Mouse (Mus musculus) lung, adult 2 months (tissue): ENCODE measurements around the gene Ddx25. TPM values are rescaled to one million over a fixed set of nuclear protein-coding genes. Genes with fewer than 3 reads are reported as not detected.

Source experiments
- DNase-seq: peaks from one replicate; pipeline ENCODE4 v3.0.0; 2022
- H3K4me1 ChIP-seq: fragments of 200-500 bp; 2 replicates; pipeline ENCODE4 v1.6.1; 2011; ENCODE audit warnings: low read length; ENCODE audit not compliant: control insufficient read depth, insufficient read depth
- H3K4me3 ChIP-seq: fragments of 200-500 bp; replicated peaks from 2 replicates; pipeline ENCODE3; 2011; ENCODE audit warnings: low read depth, mild to moderate bottlenecking, control low read depth, low read length; ENCODE audit errors: extremely low read depth
- CTCF ChIP-seq: fragments of 200-500 bp; IDR thresholded peaks from 2 replicates; pipeline ENCODE4 v1.5.1; 2011; ENCODE audit warnings: mild to moderate bottlenecking, low read length, control low read depth; ENCODE audit not compliant: insufficient read depth
- POLR2A ChIP-seq: fragments of 200-500 bp; IDR thresholded peaks from 2 replicates; pipeline ENCODE4 v1.6.1; 2011; ENCODE audit warnings: low read depth, mild to moderate bottlenecking, control low read depth, low read length, borderline replicate concordance; ENCODE audit errors: extremely low read depth
- WGBS: fragments of 180-500 bp; shearing (Covaris S2); methylation state at CpG from one replicate; pipeline ENCODE4 v1.1.7; 2018; 5-methylcytosine and 5-hydroxymethylcytosine counted together
- polyA plus RNA-seq: library from polyadenylated mRNA; depleted of rRNA; stranded (reverse); fragments of >200 nt; gene quantifications from 2 replicates; pipeline ENCODE4 v1.2.3, GENCODE M21; 2012; rRNA removed

Gene Ddx25
- polyA plus RNA-seq = 0.02 and 0.03 TPM in 2 replicates

DNA sequence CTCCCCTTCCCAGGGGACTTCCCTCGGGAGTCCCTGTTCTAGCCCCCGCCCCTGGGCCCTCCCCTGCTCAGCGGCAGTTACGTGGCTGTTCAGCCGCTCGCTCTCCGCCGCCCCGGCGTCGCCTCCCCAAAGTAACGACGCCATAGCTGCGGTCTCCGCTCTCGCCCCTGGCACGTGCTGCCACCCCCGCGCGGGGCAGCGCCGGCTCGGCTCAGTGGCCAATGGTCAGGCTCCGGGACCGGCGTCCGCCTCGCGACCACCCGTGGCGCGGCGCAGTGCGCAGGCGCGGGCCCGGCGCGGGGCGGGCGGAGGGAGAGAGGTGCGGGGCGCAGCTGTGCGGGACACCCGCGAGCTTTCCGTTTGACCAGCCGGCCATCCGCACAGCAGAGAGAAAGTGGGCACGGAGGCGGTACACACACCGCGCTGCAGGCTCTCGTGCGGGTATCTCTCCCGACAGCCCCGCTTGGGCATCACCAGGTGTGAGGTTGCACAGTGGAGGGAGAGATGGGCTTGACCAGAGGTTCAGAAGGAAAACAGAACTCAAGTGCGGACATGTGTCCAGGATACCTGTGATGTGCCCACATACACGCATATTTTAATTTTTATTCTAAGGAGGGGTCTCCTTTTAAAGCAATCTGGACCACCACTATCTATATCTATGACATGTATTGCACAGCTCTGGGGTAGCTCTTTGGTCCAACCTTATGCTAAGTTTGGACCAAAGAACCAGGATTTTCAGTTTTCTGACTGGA is at the start of gene Ddx25, which contains the start of gene Pus3:
Ddx25 (minus strand) TSS at position 272 of the 752 bp plus-strand sequence.
Pus3 (plus strand) TSS at position 339 of the 752 bp plus-strand sequence.
- TF ChIP-seq CTCF (no peak), POLR2A (no peak)
- no peak for DNase-seq
- under 1% methylated on average over 58 of the region's 59 CpGs for WGBS
- no peaks in the 10 kb centered on the region for H3K4me1 ChIP-seq
- peak within 1 kb of the TSS; percentile 77 for H3K4me3 ChIP-seq

GRCm38 (mm10) chr9:35607647-35608405 is 49.5 kb upstream of the Ddx25 start:
- WGBS = 57% methylated on average over 8 of the region's 8 CpGs
- no peak for DNase-seq
- TF ChIP-seq POLR2A (no peak), CTCF (no peak)

GRCm38 (mm10) chr9:35592903-35593302 is 34.6 kb upstream of the Ddx25 start:
- no peak for DNase-seq
- TF ChIP-seq CTCF (no peak), POLR2A (no peak)
- H3K4me1 ChIP-seq = no peaks in the 10 kb centered on the region
- H3K4me3 ChIP-seq = no peak overlapping the region
- 7% methylated on average over 2 of the region's 2 CpGs for WGBS

More at GRCm38 (mm10) chr9:35607647-35608405, 49.5 kb upstream of the Ddx25 start:
- no peak overlapping the region for H3K4me3 ChIP-seq
- no peaks in the 10 kb centered on the region for H3K4me1 ChIP-seq

GRCm38 (mm10) chr9:35587674-35588073 is 29.3 kb upstream of the Ddx25 start:
- 63% methylated on average over 1 of the region's 1 CpGs for WGBS
- Histone ChIP-seq H3K4me1 (no peaks in the 10 kb centered on the region), H3K4me3 (no peak overlapping the region)
- TF ChIP-seq POLR2A (no peak), CTCF (no peak)
- no peak for DNase-seq

DNA sequence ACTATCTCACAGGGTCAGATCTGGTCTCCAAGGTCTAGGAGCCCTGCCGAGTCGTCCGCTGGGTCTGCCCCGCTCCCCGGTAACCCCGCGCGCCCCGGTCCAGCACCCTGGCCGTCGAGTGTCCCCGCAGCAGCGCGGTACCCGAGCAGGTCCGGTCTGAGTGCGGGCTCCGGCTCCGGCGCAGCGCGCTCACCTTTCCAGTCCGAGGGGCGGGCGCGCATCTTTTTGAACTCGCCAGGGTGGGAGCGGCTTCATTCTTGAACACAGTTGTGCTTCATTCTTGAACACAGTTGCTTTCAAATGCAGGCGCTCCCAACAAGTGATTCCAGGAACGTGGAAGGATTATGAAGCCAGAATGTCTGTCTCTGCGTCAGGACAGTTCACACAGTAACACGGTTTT is 16.1 kb upstream of the Ddx25 start:
- Histone ChIP-seq H3K4me3 (no peak overlapping the region), H3K4me1 (no peaks in the 10 kb centered on the region)
- DNase-seq = no peak
- TF ChIP-seq CTCF (no peak), POLR2A (no peak)
- 8% methylated on average over 32 of the region's 32 CpGs for WGBS

DNA sequence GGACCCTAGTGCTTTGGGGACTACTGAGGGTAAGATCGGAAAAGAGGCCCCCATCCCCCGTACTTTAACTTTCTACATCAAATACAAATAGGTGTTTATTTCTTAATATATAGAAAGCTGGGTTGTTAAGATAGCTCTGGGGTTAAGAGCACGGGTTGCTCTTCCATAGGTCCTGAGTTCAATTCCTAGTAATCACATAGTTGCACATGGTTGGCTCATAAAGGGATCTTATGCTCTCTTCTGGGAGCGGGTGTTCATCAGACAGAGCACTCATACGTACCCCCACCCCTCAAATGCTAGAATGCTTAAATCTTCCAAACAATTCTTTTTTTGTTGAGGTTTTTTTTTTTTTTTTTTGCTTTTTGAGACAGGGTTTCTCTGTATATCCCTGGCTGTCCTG is 12.3 kb upstream of the Ddx25 start:
- no peak for DNase-seq
- TF ChIP-seq CTCF (no peak), POLR2A (no peak)
- Histone ChIP-seq H3K4me1 (no peaks in the 10 kb centered on the region), H3K4me3 (no peak overlapping the region)
- 10% methylated on average over 5 of the region's 5 CpGs for WGBS

GRCm38 (mm10) chr9:35569571-35570534 is 11.5 kb upstream of the Ddx25 start, which contains the start of the genes Pate2 and Hyls1:
TSS of gene Pate2 (plus strand) at chr9:35570284.
TSS of gene Hyls1 (minus strand) at chr9:35570398.
- TF ChIP-seq CTCF = no peak
- TF ChIP-seq POLR2A = peak; percentile 70
- peak within 1 kb of the TSS; percentile 86 for H3K4me3 ChIP-seq
- H3K4me1 ChIP-seq = no peaks in the 10 kb centered on the region
- DNase-seq = peak; percentile 91
- WGBS = under 1% methylated on average over 86 of the region's 86 CpGs

- no peak for TF ChIP-seq CTCF
- no peak for TF ChIP-seq POLR2A
- Histone ChIP-seq H3K4me1 (no peaks in the 10 kb centered on the region), H3K4me3 (no peak overlapping the region)
- 83% methylated on average over 3 of the region's 3 CpGs for WGBS
- DNase-seq = no peak
Measured at GRCm38 (mm10) chr9:35567995-35568394, 9.7 kb upstream of the Ddx25 start.

DNA sequence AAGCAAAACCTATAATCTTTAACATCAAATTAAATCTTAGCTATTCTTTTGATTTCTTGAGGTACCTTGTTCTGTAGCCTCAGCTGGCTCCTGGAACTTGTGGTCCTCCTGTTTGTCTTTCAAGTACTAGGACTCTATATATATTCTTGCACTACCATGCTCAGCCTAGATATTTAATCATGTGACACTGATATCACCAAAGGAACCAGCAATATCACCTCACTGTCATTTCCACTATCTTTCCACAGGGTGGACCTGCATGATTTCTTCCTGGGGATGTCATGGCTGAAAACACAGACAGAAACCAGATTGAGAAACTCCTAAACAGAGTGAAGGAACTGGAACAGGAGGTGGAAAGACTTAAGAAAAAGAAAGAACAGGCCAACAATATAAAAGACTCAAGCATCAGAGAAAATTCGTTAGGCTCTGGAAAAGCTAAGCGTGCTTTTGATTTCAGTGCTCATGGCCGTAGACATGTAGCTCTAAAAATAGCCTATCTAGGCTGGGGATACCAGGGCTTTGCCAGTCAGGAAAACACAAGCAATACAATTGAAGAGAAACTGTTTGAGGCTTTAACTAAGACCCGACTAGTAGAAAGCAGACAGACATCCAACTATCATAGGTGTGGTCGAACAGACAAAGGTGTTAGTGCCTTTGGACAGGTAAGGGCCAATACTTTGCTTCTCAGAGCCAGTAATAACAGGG is 6.4 kb upstream of the Ddx25 start:
- Histone ChIP-seq H3K4me1 (no peaks in the 10 kb centered on the region), H3K4me3 (no peak overlapping the region)
- TF ChIP-seq CTCF = no peak
- TF ChIP-seq POLR2A = no peak
- WGBS = 83% methylated on average over 5 of the region's 5 CpGs
- no peak for DNase-seq
